Mouse (Mus musculus) heart, postnatal 10 days (tissue): ENCODE measurements at regions not wholly inside any gene's neighbourhood (a gene's known extent, or its start where the extent isn't known, plus 50 kb on each side); places are given as distances from the start of the nearest gene placed in this dataset.

ENCODE experiments used
- DNase-seq, 2 experiments: peaks; one replicate each; pipeline ENCODE4 v3.0.0; 2021
- intact Hi-C: fragments of 180-260 bp; cut with DNase I; formaldehyde crosslinking; loops from one replicate; pipeline ENCODE4 v1.15.1; 2025

DNA sequence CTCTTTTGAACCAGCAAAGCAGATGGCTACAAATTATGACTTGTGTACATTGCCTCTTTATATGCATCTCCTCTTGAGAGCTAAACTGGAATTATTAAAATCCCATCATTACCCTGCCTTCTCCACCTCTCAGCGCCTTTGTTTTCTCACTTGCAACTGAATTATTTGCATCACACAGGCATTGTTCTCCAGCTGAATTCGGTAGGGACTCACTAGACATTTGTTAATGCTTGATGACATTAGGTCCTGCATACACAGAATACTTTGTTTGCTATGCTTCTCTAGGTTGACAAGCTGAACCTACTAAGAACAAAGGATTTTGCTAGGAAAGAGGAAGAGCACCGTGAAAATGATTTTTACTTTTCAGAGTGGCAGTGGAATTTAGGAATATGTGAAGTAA, 1248.4 kb downstream of the Hace1 start:
- intact Hi-C loops, result no loop called here
- no peak for DNase-seq

DNA sequence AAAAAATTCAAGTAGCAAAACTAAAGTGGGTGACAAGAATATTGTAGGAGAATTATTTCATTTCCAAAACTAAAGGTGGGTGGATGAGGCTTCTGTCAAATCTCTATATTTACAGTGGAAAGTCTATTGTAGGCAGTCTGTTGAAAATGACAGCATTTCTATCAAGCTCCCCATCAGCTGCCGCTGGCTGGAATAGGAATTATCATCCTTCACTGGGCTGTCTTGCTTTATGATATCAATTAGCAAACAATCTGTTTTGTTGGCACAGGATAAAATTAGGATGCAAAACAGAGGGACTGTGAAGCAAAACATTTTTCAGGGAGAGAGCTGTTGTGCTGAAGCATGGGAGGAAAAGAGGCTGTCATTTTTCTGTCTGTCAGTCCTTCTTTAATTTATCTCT, 1249.0 kb downstream of the Hace1 start:
- no peak for DNase-seq
- intact Hi-C loops, result no loop called here

DNA sequence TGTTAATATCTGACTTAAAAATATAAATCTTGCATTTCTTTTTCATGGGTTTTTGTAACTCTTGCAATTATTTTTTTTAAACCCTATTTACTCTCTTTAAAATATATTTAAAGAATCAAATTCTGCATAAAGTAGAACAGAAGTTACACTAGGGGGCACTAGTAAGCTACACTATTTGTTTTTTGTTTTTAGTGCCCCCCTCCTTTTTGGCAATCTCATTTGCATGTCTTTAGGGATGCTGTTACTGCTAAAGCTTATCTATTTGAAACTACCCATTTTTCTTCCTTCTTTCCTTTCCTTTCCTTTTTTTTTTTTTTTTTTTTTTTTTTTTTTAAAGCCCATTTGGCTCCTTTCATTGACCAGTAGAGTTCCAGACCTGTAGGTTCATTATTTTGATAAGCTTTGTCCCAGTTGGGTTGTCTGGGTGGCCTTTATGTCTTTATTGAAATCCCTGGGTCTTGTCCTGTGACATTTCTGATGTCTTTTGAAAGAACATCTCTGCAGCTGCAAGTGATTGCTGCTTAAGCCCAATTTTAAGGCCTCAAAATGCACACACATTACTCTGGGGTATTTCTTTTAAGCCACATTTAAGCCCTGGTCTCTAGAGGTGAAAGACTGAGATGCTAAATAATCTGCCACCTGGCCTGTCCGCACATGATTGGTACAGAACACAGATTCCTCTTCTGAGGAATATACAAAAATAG, 1249.6 kb downstream of the Hace1 start:
- intact Hi-C loops, result no loop called here
- no peak for DNase-seq

DNA sequence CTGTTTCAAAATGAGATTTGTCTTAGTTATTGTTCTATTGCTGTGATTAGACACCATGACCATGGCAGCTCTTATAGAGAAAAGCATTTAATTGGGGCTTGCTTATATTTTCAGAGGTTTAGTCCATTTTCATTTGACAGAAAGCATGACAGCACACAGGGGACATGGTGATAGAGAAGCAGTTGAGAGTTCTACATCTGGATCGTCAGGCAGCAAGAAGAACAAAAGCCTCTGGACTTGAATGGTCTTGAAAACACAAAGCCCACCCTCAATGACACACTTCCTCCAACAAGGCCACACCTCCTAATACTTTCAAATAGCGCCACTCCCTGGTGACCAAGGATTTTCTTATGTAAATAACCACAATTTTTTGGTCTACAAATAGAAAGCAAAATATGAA, 1250.5 kb downstream of the Hace1 start:
- intact Hi-C loops, result no loop called here
- no peak for DNase-seq

DNA sequence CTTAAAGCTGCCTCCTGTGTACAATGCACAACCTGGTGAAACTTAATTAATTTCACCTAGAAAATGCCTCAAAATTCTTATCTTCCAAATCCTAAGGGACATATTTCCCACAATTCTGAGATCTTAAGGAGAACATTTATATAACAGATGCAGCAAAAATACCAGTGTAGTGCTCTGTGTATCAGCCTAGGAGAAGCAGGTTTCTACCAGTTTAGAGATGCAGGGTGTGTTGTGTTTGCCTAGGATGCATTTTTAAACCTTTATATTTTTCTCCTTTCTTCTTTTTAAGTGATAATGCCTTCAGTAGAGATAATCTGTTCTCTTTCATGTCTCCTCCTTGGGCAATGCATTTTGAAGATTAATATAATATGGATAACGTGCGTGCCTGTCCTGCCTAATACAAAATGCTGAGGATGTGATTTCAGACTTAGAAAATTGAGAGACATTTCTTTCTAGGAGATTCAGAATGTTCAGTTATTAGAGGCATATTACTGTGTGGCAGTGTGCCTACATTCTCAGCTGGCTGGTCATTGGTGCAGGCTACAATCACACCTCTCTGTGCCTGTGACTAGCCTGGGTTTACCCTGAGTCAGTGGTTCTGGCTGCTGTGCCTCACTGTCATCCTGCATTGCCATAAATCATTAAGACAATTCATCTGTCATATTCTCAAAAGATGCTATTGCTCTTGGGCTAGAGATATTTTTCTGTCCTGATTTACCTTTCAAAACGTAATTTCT, 1268.1 kb downstream of the Hace1 start:
- intact Hi-C loops, result no loop called here

More for the DNA sequence above, 1268.1 kb downstream of the Hace1 start:
- DNase-seq, result no peak
